Mouse (Mus musculus) lung, adult 2 months (tissue): Measurements from ENCODE around the gene Dapk3.

ENCODE experiments used
- CTCF ChIP-seq: fragments of 200-500 bp; IDR thresholded peaks from 2 replicates; pipeline ENCODE4 v1.5.1; 2011; ENCODE audit warnings: mild to moderate bottlenecking, low read length, control low read depth; ENCODE audit not compliant: insufficient read depth
- POLR2A ChIP-seq: fragments of 200-500 bp; IDR thresholded peaks from 2 replicates; pipeline ENCODE4 v1.6.1; 2011; ENCODE audit warnings: low read depth, mild to moderate bottlenecking, control low read depth, low read length, borderline replicate concordance; ENCODE audit errors: extremely low read depth

DNA sequence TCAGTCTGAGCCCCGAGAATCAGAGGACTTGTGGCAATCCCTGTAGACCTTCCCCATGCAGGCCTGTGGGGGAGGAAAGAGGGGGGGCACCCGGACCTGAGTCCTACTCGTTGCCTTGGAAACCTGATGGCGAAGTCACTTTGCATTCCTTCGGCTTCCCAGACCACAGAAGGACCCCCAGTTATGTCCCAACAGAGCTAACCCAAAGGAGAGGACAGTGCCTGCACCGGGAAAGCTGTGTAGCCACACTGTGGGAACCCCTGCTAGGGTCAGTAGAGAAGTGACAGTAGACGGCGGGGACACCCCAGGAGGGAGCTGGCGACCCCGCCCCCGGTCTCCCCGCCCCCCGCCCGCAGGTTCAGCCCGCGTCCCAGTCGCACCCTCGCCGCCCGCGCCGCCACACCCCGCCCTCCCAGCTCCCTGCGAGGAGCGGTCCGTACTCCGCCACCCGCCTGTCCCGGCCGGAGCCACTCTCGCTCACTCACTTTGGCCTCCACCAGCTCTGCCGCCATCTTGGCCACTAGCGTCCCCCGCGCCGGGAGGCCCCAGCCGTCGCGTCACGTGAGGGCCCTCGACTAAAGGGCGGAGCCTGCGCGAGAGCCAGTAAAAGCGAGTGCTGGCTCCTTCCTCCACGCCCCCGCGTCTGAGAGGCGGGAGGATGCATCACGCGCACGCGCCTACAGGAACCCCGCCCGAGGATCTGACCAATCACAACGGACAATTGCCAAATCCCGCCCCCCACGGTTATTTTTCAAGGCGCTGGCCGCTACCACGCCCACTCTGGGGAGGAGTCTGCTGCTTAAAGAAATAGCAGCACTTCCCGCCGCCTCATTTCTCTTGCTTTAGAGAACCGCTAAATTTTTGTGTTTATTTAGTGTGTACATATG lies 15.4 kb upstream of the Dapk3 start, which contains the start of gene Pias4:
- TF ChIP-seq CTCF = no peak
- TF ChIP-seq POLR2A = peak; percentile 94
